Mouse (Mus musculus) heart, adult 18-20 months (tissue): ENCODE results near the gene Dgki. TPM values are rescaled to one million over a fixed set of nuclear protein-coding genes. Genes with fewer than 3 reads are reported as not detected.

Experiments used
- DNase-seq, 2 experiments: peaks; one replicate each; pipeline ENCODE4 v3.0.0; 2021 to 2022; ENCODE audit warnings: mixed read lengths in 1 of 2
- total RNA-seq, 2 experiments: library from RNA; stranded (reverse); gene quantifications; 2 replicates each; pipeline ENCODE4 v1.2.3; 2021

Gene Dgki
- total RNA-seq, 2 experiments from 2014 or later = 0.17 to 0.64 TPM

- DNase-seq = no peak
Observed at GRCm38 (mm10) chr6:36806906-36807305, 493.1 kb downstream of the Dgki start.

DNA sequence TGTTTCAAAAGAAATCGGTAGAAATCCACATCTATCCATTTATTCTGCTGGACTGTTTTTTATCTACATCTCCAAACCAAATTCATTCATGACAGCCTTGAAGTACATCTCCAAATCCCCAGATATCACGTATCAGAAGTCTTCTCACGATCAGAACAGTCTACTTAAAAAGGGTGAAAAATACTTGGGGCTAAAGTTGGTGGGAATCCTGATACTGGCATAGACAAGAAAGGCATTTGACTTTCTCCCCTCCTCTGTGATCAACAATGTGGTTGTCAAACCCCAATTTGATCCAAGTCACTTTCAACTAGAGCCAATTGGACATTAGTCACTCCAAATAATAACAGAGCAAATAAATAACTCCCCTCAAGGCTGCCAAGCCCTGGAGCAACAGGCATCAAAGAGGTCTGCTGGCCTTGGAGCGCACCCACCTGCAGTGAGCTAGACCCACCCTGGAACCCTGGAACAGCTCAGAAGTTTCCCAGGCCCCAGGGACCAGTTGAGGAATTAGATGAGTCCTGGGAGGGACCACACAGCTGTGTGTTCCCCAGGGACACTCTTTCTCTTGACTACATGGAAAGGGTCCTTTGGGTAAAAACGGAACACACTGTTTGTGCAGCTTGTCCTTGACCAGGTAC lies 499.6 kb downstream of the Dgki start:
- DNase-seq = no peak

DNA sequence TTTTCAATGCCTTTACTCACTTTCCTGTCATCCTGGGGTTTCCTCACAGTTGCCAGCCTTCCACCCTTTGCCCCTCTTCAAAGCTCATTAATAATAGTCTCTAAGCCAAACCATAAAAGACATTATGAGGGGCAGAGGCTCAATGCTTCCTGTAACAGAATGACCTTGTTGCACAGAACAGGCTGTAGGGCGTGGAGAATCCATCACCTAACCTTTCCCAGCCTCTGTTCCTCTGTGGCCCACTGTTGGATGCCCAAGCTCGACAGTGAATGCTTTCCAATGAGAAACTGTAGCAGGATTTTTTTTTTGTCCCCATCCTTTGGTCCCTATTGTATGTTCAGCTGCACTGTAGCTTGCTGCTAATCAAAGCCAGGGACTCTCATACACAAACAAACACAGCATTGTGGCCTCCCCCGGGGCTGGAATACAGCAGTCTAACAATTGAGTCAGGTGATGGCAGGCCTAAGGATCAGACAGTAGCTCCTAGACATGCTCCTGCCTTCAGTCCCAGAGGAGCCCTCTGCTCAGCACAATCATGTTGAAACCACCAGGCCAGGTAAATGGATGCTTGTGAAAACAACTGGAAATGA lies 502.8 kb downstream of the Dgki start:
- DNase-seq = no peak

Other genes with a start within 250 kb of the Dgki start
- gene Creb3l2, start 142.0 kb upstream of the Dgki start, total RNA-seq = 10 to 100 TPM; 23.2 to 24.1 TPM
- gene Akr1d1, start 230.0 kb upstream of the Dgki start, total RNA-seq = not detected